Mouse (Mus musculus) hindbrain, embryonic 11.5 days (tissue): Measurements from ENCODE around the gene Ccdc124. TPM values are rescaled to one million over a fixed set of nuclear protein-coding genes. Genes with fewer than 3 reads are reported as not detected.
A peak's percentile ranks its signal among the peaks of the same experiment; 100 is the strongest.
"Not testable (repeated sequence)": the region's sequence is repeated elsewhere in the genome, so short reads cannot be mapped to it uniquely, and the experiment has no call there.

Experiments
- ATAC-seq: fragments of 200-750 bp; cut with Nextera tagmentation; 2 replicates; pipeline ENCODE4 v1.8.0; 2017; ENCODE audit warnings: mild to moderate bottlenecking, moderate TSS enrichment, moderate library complexity; ENCODE audit not compliant: low FRiP score
- DNase-seq: peaks from one replicate; pipeline ENCODE4 v3.0.0-alpha.2; 2015; ENCODE audit warnings: low spot score
- H3K27ac ChIP-seq: fragments of 300-500 bp; sonication (generic); 2 replicates; pipeline ENCODE4 v1.5.1; 2014; ENCODE audit warnings: mild to moderate bottlenecking, low read depth, low read length
- H3K27me3 ChIP-seq: fragments of 300-500 bp; sonication (generic); 2 replicates; pipeline ENCODE4 v1.6.1; 2014; ENCODE audit warnings: mild to moderate bottlenecking, low read length, moderate library complexity, mixed read lengths; ENCODE audit not compliant: control insufficient read depth, insufficient read depth
- H3K36me3 ChIP-seq: fragments of 300-500 bp; sonication (generic); 2 replicates; pipeline ENCODE4 v1.6.1; 2014; ENCODE audit warnings: mild to moderate bottlenecking, low read length, moderate library complexity, mixed read lengths; ENCODE audit not compliant: control insufficient read depth, insufficient read depth
- H3K4me1 ChIP-seq: fragments of 300-500 bp; sonication (generic); replicated peaks from 2 replicates; pipeline ENCODE4 v1.6.1; 2014; ENCODE audit warnings: low read length, mixed read lengths; ENCODE audit not compliant: control insufficient read depth, insufficient read depth
- H3K4me2 ChIP-seq: fragments of 300-500 bp; sonication (generic); replicated peaks from 2 replicates; pipeline ENCODE4 v1.6.1; 2014; ENCODE audit warnings: mild to moderate bottlenecking, low read depth, low read length
- H3K4me3 ChIP-seq: fragments of 300-500 bp; sonication (generic); 2 replicates; pipeline ENCODE4 v1.5.1; 2014; ENCODE audit warnings: low read depth, low read length
- H3K9ac ChIP-seq: fragments of 300-500 bp; sonication (generic); 2 replicates; pipeline ENCODE4 v1.6.1; 2014; ENCODE audit warnings: low read depth, low read length
- H3K9me3 ChIP-seq: fragments of 300-500 bp; sonication (generic); 2 replicates; pipeline ENCODE4 v1.6.1; 2016; ENCODE audit warnings: low read length; ENCODE audit not compliant: control insufficient read depth
- WGBS: fragments of 180-500 bp; shearing (Covaris S2); extraction: QIAGEN DNeasy Blood & Tissue Kit; methylation state at CpG from one replicate; pipeline ENCODE4 v1.1.7; 2014; 5-methylcytosine and 5-hydroxymethylcytosine counted together
- polyA plus RNA-seq: library from polyadenylated mRNA; unstranded; fragments of >200 nt; fragmentation: Nextera tagmentation; extraction: Ambion mirVana; gene quantifications from 2 replicates; pipeline ENCODE4 v1.2.1, GENCODE M21; 2014

The Ccdc124 gene
- polyA plus RNA-seq, 1 experiment from 2014 or later: 173 TPM

GRCm38 (mm10) chr8:70897021-70897680 is 23.4 kb upstream of the Ccdc124 start, which contains the start of gene Rpl18a:
Rpl18a (minus strand) TSS chr8:70897412.
- peak within 1 kb of the TSS; percentile 85 for H3K4me2 ChIP-seq
- H3K27ac ChIP-seq: peak within 1 kb of the TSS; percentile 59
- 0% methylated on average over 57 of the region's 60 CpGs for WGBS
- H3K9ac ChIP-seq: peak within 1 kb of the TSS; percentile 75
- DNase-seq: peak; percentile 97
- H3K4me1 ChIP-seq: peaks cover 10% of the 10 kb centered on the region; the same call in 1 of the 2 replicates
- ATAC-seq: peak; percentile 97
- H3K36me3 ChIP-seq: no peaks in the 10 kb centered on the region; the same call in 1 of the 2 replicates
- no peaks in the 10 kb centered on the region for H3K9me3 ChIP-seq
- H3K4me3 ChIP-seq: peak within 1 kb of the TSS; percentile 66
- peaks cover 17% of the 10 kb centered on the region for H3K27me3 ChIP-seq

- 6% methylated on average over 25 of the region's 25 CpGs for WGBS
These were observed 22.7 kb upstream of the Ccdc124 start for GRCm38 (mm10) chr8:70896316-70897020.

GRCm38 (mm10) chr8:70895571-70896259 is 22.0 kb upstream of the Ccdc124 start:
- H3K9ac ChIP-seq: peak overlapping the region; percentile 71
- H3K9me3 ChIP-seq: not testable (repeated sequence)

More at GRCm38 (mm10) chr8:70896316-70897020, 22.7 kb upstream of the Ccdc124 start:
- Histone ChIP-seq H3K4me1 (peaks cover 13% of the 10 kb centered on the region; the same call in 1 of the 2 replicates), H3K4me3 (peak overlapping the region; percentile 66), H3K36me3 (no peaks in the 10 kb centered on the region; the same call in 1 of the 2 replicates), H3K9ac (peak overlapping the region; percentile 71), H3K27me3 (peaks cover 24% of the 10 kb centered on the region), H3K9me3 (no peaks in the 10 kb centered on the region), H3K27ac (0 out of 2 replicates have a peak overlapping the region, but pooled peaks have one; percentile 6), H3K4me2 (peak overlapping the region; percentile 85)
- ATAC-seq (no peak), DNase-seq (no peak)

GRCm38 (mm10) chr8:70894771-70895545 is 21.2 kb upstream of the Ccdc124 start:
- Histone ChIP-seq H3K9ac (no peak overlapping the region), H3K4me3 (no peak overlapping the region), H3K27me3 (peaks cover 39% of the 10 kb centered on the region), H3K4me1 (peaks cover 13% of the 10 kb centered on the region; the same call in 1 of the 2 replicates), H3K36me3 (no peaks in the 10 kb centered on the region; the same call in 1 of the 2 replicates), H3K9me3 (no peaks in the 10 kb centered on the region), H3K27ac (no peak overlapping the region), H3K4me2 (no peak overlapping the region)
- no peak for ATAC-seq
- 89% methylated on average over 8 of the region's 8 CpGs for WGBS
- DNase-seq: no peak

More at GRCm38 (mm10) chr8:70895571-70896259, 22.0 kb upstream of the Ccdc124 start:
- DNase-seq, H3K27ac ChIP-seq, H3K36me3 ChIP-seq, ATAC-seq: not testable (repeated sequence)
- Histone ChIP-seq H3K4me2 (peak overlapping the region; percentile 85), H3K27me3 (peaks cover 31% of the 10 kb centered on the region), H3K4me1 (peaks cover 13% of the 10 kb centered on the region; the same call in 1 of the 2 replicates), H3K4me3 (peak overlapping the region; percentile 66)
- 86% methylated on average over 21 of the region's 24 CpGs for WGBS

DNA sequence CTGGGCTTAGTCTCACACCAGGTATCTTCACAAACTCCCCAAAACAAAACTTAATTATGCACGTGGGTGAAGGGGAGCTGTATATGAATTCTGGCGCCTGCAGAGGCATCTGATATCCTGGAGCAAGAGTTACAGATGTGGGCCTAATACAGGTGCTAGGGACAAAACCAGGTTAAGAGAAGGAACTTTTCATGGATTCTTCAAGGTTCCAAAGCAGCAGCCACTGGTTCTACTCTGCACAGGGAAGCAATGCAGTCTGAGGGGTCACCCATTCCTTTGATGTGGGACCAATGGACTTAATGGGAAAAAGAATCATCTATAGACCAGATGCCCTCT is 20.6 kb upstream of the Ccdc124 start:
- Histone ChIP-seq H3K4me3 (no peak overlapping the region), H3K9me3 (no peaks in the 10 kb centered on the region), H3K27me3 (peaks cover 39% of the 10 kb centered on the region), H3K36me3 (no peaks in the 10 kb centered on the region; the same call in 1 of the 2 replicates), H3K9ac (no peak overlapping the region), H3K4me2 (no peak overlapping the region), H3K4me1 (peaks cover 13% of the 10 kb centered on the region; the same call in 1 of the 2 replicates), H3K27ac (no peak overlapping the region)
- ATAC-seq (no peak), DNase-seq (no peak)
- 73% methylated on average over 2 of the region's 2 CpGs for WGBS

- peak; percentile 33; the same call in 1 of the 2 replicates for ATAC-seq
These were observed 20.1 kb upstream of the Ccdc124 start for GRCm38 (mm10) chr8:70893656-70894384.

DNA sequence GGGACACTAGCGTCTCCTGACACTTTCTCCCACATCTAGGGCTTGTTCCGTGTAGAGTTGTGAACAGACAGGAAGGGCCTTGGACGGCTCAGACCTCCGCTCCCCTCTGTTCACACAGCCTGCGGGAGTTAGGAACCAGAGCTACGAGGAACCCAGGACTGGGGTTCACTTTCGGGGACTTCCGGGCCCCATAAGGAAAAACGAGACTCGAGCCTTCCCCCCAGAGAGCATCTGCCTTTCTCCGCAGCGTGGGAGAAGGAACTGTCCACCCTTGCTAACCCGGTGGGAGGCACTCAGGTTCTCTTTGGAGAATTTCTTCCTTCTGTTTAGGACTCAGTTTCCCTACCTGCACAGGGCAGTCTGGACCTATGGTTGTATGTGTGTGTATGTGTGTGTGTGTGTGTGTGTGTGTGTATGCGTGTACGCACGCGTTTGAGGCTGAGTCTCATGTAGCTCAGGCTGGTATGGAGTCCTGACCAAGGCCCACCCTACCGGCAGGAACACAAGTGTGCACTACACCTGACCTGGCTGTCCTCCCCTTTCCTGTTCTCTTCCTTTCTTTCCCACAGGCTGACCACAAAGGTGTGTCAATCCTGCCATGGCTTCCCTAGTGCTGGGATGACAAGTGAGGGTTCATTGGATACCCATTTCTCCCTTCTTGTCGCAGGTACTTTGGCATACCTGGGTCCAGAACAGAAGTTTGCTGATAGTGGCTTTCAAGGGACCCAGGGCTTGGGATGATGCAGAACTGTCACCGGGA is 19.3 kb upstream of the Ccdc124 start:
- DNase-seq (no peak), ATAC-seq (no peak)
- Histone ChIP-seq H3K4me1 (peaks cover 10% of the 10 kb centered on the region; the same call in 1 of the 2 replicates), H3K4me2 (no peak overlapping the region), H3K9me3 (no peaks in the 10 kb centered on the region), H3K36me3 (no peaks in the 10 kb centered on the region; the same call in 1 of the 2 replicates), H3K27me3 (peaks cover 39% of the 10 kb centered on the region), H3K27ac (no peak overlapping the region), H3K4me3 (no peak overlapping the region; the same call in 1 of the 2 replicates), H3K9ac (no peak overlapping the region)
- 25% methylated on average over 20 of the region's 20 CpGs for WGBS

More at GRCm38 (mm10) chr8:70893656-70894384, 20.1 kb upstream of the Ccdc124 start:
- Histone ChIP-seq H3K4me1 (peaks cover 13% of the 10 kb centered on the region; the same call in 1 of the 2 replicates), H3K4me2 (no peak overlapping the region), H3K4me3 (no peak overlapping the region), H3K9ac (no peak overlapping the region), H3K27ac (0 out of 2 replicates have a peak overlapping the region, but pooled peaks have one; percentile 21), H3K27me3 (peaks cover 39% of the 10 kb centered on the region), H3K36me3 (no peaks in the 10 kb centered on the region; the same call in 1 of the 2 replicates), H3K9me3 (no peaks in the 10 kb centered on the region)
- 29% methylated on average over 12 of the region's 12 CpGs for WGBS
- DNase-seq: peak; percentile 94
